Mouse (Mus musculus): ENCODE results near the gene Espn.
A peak's percentile ranks its signal among the peaks of the same experiment; 100 is the strongest.

Espn gene

DNA sequence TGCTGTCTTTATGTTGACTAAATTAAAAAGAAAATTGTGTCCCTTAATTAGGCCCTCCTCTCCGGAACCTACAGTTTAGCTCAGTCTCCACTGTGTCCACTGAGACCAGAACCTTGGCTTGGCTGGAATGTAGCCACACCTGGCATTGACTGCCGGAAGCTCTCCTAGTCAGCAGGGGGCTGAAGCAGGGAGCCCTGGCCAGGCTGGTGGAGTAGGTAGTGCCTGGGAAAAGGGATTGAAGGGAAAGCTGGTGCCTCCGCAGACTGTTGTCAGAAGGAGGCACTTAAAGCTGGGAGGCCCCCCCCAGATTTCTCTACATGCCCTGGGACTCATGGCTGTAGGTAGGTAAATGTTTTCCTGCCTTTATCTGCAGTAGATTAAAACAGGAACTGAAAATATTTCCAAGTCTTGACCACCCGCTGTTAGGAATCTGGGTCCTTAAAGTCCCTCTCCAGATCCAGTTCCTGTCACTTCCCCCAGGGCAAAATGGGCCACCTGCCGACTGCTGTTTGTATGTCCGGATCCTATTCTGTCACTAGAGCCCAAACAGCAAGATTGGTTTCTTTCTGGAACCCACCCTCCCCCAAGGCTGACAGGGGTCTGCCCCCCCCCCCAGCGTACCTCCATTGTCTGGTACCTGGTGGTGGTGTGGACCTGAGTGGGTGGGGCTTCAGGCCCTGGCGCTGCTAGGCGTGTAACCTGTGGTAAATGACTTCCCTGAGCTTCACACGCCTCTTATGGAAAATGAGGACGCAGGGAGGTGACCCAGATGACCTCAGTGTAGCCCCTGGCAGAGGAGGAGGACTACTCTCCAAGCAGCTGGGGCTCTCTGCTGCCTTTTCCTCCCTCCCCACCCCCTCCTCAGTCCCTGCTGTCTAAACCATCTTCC, 54.0 kb downstream of the Espn start:
- DNase-seq (ENCODE audit: low spot score): no peak

DNA sequence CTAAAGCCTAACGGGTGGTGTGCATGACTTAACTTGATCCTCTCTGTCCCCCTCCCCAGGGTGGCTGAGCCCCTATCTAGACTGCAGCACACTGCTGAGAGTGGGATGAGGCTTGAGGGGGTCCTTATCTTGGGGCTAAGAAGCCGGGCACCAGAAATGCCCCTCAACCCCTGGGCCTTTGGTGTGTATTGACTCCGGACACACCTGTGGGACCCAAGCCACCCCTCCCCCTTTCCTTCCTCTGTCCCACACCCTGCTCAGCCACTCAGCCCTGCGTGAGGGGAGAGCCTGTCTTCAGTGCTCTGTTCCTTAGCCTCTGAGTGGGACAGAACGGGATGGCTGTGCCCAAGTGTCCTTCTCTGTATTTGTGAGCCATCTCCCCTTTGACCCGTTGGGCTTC, 55.2 kb downstream of the Espn start:
- DNase-seq (ENCODE audit: low spot score): no peak

DNA sequence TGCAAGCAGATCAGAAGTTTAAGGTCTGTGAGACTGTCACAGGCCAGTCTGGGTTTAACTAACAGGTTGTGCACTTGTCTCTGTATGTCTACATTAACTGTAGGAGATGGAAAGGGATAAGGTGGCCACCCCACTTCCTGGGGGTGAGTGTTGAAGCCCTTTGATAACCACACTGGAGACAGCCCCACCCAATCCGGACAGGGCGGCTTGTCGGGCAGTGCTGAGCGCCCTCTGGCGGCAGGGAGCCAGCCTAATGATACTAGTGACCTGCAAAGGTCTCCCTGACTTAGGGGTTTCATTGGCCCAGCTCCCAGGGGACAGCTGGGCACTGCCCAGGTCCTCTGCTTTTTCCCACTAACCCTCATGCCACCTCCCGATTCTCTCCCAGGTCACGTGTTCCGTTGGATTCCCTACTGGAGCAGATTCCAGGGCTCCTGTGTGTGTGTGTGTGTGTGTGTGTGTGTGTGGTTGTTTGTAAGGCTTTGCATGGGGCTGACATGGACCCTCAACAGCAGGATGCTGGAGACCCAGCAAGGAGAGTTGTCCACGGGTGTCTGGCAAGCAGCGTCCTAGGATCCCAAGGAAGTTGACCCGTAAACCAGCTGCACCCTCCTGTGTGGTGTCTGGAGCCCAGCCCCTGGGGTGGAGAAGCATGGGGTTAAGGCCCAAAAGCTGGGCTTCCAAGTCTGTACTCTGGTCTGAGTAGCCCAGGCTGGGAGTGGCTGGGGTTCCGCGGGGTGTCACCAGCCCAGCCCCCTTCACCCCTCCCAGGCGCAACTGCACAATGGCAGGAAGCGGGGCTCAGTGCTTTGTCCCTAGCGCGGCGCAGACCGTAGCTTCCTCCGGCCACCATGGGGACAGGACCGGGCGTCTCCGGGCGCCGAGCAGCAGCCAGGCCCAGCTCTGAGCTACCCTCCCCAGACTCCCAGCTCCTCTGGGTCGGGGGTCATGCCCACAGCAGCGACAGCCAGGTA, 55.9 kb downstream of the Espn start:
- DNase-seq (ENCODE audit: low spot score): no peak

DNA sequence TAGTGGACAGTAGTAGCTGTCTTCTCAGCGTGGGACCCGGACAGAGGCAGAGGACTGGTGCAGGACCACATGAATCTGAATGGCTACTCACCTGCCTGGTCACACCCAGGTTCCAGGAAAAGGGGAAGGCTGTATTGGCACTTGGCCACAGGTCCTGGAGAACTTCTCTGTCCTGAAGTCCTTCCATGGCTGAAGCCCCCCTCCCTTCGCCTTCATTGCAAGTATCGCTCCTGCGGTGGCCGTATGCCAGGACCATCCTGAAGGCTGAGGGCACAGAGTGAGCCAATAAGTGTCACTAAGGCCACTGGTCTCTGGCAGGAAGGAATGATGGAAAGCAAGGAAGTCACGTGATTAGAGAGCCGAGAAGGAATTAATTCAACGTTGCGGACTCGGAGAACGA, 57.9 kb downstream of the Espn start:
- no peak for DNase-seq (ENCODE audit: low spot score)

DNA sequence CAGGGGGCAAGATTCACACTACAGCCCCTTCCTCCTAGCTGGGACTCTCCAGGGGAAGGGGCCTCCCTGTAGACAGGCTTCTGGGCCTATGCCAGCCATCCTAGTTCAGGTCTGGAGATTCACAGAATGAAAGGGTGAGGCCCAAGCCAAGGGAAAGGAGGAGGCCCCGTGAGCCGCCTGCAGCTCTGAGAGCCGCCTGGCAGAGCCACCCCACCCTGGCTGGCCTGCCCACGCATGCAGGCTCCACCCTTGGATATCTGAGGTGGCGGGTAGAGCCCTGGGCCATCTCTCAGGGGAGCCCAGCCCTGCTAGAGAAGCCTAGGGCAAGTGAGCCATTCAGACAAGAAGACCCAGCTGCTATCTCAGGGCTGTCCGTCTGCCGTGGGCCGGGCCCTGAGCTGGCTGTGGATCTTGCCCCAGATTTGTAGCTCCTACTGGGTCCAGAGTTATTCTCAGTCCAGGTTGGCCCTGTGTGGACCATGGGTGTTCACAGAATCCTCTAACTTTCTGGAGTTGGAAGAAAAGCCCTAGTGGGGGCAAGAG, 59.3 kb downstream of the Espn start:
- DNase-seq (ENCODE audit: low spot score): no peak

DNA sequence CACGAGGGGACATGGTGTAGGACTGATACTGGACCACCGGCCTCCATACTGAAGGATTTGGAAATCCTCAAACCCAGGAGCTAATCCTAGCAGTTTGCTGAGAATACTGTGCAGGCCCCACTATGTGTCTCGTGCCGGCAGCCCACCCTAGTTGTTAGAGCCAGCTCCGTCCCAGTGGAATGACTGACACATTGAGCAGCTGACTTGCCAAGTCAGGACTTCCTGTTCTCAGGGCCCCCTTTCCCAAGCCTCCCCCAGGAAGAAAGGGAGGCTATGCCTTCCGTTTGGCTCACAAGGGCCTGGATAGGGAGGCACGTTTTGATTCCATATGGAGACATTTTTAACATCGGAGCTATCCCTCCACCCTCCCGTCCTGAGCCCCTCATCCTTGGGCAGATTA, 62.0 kb downstream of the Espn start:
- no peak for DNase-seq (ENCODE audit: low spot score)

DNA sequence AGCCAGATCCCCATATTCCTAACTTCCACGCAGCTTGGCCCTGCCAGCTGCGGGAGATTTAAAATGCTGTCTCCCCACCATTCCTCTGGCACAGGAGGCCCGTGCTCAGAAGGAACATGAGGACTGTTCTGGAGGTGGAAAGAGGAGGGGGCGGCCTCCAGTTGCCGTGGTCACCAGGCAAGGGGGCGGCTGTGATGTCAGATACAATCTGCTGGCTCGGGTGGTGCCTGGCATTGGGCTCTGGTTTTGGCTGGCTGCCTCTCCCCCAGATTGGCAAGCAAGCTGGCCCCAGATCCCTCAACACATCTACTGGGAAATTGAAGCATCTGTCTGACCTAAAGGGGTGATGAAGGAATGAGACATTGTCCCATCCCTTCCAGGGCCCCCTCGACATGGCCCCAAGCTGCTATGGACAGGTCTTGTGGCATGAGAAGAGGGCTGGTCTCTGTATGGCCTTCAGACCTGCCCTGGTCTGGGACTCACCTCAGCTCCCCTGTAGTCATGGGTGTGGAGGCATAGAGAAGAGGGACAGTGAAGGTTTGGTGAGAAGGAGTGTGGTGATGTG, 63.5 kb downstream of the Espn start:
- peak; percentile 67 for DNase-seq (ENCODE audit: low spot score)

DNA sequence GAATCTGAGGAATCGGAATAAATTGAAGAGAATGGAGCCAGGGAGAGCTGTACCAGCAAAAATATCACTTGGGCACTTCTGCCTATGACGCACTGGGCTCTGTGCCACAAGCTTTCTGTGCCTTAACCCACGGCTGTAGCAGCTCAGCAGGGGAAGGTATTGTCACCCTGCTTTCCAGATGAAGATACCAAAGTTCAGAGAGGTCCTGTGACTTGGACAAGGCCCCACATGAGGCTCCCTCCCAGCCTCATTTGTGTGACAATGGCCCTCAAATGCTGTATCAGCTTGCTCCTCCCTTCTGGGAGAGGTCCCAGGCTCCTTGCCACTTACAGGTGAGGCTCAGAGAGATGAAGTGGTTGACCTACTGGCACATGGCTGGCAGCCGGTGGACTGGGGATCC, 64.0 kb downstream of the Espn start:
- DNase-seq (ENCODE audit: low spot score): no peak

DNA sequence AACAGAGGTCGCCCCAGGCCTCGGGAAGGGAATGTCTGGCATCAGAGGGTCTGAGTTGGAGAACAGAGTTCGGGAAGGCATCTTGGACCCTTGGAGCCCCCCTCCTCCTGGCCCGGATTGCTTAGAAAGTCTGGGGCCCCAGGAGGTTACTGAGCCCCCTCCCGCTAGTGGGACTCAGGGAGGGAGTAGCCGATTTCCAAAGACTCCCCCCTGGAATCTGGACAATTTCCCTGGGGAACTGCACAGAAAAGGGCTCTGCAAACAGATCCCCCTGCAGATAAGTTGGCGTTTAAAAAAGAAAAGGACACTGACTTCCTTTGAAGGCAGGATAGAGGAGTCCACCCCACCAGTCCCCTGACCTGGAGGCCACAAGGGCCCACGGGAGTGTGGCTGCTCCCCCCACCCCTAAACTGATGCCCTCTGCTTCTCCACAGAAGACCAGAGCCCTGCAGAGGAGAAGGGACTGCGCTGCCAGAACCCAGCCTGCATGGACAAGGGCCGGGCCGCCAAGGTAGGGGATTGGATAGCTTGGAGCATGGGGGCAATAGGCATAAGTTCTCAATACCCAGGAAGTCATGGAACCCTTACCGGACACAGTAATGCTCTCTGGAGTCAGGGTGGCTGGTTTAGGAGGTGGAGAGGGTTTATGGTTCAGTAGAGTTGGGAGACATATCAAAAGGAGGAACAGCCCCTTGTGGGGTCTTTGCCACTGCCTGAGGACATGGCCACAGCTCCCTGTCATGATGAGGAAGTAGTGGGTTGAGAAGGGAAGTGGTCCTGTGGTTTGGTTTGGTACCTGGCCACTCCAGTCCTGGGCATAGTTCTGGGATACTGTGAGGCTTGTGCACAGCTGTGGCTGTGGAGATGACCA, 64.7 kb downstream of the Espn start:
- no peak for DNase-seq (ENCODE audit: low spot score)

DNA sequence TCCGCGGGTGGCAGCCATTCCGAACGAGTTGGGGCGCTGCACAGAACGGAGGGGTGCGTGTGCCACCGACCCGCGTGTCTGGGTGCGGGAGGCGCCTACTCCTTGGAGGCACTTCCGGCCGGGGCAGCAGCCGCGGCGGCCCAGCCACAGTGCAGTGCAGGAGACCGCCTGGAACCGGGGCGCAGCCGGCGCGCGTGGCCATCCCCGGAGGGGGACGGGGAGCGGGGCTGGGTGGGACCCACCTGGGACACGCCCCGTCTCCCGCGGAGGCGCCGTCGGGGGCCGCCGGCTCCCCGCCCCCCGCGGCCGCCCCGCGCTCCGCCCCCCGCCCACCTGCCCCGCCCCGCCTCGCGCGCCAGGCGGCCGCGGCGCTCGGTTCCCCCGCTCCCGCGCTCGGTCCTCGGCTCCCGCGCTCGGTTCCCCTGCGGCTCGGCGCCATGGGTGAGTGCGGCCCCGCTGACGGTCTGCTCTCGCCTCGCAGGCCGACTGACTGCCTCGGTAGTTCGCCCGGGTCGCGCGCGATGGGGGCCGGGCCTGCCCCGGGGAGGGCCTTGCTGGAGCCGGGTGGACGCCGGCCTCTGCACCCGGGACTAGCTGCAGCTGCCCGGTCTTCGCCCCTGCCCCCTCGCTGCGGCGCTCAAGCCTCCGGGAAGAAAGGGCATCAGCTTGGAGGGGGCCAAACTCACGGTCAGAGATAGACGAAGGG, 65.5 kb downstream of the Espn start:
- no peak for DNase-seq (ENCODE audit: low spot score)

DNA sequence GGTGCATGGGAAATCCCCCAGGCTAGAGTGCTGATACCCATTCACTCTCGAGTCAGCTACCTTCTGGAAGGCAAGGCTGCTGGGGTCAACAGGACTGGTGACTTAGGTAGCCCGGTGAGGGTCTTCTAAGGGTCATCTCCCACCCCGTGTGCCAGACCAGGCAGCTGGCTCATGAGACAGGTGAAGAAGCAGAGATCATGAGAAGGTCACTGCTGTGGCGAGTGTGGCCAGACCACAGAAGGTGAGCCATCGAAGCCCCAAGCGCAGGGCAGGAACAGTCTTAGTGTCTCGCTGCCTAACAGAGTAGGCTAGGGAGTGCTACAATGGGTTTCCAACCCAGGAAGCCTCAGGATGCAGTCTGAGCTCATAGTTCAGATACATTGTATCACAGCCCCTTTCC, 67.6 kb downstream of the Espn start:
- DNase-seq (ENCODE audit: low spot score): no peak

DNA sequence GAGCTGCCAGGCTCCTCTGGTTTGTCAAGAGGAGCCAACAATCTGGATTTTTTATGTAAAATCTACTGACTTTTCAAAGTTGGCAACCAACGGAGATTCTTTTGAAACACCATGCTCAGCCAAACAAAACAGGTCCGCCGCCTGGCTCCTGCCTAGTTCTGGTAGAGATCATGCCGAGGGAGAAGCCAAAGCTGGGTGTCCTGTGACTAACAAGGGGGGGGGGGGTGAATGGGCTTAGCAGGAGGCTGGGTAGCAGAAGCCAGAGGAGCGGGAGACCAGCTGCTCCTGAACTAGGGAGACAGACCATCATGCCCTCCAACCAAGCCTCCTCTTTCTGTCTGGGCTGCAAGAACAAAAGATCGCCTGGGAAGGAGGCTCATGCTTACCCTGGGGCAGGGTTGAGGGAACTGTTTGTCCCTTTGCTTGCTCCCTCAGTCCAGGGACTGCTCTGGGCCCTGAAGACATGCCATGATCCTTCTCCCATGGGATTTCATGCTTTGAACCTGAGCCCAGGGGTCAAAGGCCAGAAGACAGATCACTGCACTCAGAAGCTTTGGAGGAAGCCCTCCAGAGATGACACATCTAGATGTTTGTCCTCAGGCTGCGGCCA, 68.5 kb downstream of the Espn start:
- DNase-seq (ENCODE audit: low spot score): no peak

DNA sequence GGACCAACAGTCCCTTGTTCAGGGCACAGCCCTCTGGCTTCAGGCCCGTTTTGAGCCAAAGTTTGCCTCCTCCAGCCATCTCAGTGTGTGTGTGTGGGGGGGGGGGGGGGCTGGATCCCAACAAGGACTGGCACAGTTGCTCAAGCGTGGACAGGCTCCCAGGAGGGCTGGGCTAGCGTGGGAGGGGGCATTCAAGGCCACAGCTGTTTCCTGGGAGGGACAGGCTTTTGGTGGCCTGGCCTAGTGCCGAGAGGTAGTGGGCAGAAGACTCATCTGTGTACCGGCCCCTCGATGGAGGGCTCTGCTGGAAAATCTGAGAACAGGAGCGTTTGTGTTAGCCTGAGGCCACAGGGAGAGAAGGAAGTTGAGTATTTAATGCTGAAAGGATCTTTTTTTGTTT, 72.2 kb downstream of the Espn start:
- DNase-seq (ENCODE audit: low spot score): no peak

DNA sequence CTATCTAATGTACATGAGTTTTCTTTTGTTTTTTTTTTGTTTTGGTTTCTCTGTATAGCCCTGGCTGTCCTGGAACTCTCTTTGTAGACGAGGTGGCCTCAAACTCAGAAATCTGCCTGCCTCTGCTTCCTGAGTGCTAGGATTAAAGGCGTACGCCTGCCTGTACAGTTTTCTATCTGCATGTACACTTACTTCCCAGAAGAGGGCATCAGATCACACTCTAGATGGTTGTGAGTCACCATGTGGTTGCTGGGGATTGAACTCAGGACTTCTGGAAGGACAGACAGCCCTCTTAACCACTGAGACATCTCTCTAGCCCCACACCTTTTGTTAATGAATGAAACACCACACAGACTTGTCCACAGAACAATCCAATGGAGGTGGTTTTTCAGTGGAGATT, 72.9 kb downstream of the Espn start:
- DNase-seq (ENCODE audit: low spot score): no peak

DNA sequence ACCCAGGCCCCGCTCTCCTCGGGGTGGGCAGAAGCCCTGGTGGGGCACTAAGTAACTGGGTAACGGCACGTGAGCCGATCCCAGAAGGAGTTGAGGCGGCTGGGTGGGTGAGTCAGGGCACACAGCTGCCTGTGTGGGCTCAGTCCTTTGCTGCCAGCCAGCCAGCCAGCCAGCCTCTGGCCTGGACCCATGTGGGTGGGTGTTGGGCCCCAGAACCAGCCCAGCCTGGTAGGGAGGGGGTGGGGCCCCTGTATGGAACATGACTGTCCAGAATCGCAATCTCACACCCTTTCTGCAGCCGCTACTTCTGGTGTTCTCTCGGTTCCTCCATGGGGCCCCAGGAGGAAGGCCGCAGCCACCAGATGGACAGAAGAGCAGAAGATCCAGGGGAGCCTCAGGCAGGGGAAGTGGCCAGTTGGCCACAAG, 74.1 kb downstream of the Espn start:
- no peak for DNase-seq (ENCODE audit: low spot score)

DNA sequence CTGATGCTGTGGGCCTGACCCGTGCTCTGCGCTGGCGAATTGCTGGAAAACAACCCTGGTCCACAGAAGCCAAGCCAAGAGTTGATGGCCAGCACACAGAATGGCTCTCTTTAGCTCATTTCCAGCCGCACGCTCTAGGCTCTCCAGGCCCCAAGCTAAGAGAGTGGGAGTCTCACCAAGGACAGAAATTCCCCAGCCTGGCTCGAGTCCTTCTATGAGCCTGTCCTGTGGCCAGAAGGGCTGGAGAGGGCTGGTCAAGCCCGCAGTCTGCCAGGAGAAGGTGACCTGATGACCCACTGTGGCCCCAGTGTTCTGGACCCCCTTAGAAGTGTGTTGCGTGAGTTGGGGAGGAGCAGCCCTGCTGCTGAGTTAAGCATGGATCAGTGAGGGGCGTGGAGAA, 75.0 kb downstream of the Espn start:
- no peak for DNase-seq (ENCODE audit: low spot score)

DNA sequence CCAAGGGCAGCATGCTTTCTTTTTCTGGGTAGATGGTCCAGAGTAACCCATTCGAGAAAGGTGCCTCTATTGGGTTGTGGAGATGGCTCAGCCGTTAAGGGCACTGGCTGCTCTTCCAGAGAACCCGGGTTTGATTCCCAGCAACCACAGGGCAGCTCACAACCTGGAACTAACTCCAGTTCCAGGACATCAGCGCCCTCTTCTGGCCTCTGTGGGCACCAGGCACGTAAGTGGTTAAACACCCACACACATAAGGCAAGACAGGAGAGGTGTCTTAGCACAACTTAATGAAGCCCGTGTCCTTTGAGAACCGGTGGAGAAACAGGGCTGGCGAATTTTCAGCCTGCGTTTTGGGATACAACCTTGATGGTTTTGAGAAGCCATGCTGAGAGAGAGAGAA, 77.6 kb downstream of the Espn start:
- no peak for DNase-seq (ENCODE audit: low spot score)

DNA sequence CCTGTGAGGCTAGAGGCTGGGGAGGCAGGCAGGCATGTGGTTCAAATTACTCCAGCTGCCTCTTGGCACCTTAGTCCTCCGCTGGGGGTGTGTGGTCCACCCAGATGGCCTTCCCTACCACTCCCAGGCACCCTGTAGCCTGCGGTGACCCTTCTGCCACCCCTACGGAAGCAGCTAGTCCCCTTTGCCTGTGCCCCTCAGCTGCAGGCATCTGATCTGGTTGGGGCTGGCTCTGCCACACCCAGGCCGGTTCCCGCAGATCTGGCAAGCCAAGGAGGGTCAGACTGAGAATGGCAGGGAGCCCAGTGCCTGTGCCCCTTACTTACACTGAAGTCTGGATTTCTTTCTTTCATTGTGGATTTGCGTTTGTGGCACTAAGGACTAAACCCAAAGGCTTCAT, 78.5 kb downstream of the Espn start:
- DNase-seq (ENCODE audit: low spot score): no peak

DNA sequence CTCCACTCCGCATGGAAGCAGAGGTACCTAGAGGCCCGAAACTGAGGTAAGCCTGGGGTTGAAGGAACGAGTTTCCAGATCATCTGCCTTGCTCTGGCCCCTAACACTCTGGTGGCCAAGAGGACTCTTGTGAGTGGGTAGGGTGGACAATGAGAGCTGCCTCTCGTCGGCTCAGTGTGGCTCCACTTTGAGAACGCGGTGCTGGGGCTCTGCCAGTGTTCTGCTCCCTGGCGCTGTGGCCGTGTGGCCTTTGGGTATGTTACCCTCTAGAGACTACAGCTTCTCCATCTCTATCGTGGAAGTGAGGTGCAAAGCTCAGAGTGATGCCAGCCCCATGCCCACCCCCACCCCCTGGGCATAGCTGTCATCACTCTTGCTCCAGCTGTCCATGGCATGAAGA, 79.5 kb downstream of the Espn start:
- DNase-seq (ENCODE audit: low spot score): no peak

DNA sequence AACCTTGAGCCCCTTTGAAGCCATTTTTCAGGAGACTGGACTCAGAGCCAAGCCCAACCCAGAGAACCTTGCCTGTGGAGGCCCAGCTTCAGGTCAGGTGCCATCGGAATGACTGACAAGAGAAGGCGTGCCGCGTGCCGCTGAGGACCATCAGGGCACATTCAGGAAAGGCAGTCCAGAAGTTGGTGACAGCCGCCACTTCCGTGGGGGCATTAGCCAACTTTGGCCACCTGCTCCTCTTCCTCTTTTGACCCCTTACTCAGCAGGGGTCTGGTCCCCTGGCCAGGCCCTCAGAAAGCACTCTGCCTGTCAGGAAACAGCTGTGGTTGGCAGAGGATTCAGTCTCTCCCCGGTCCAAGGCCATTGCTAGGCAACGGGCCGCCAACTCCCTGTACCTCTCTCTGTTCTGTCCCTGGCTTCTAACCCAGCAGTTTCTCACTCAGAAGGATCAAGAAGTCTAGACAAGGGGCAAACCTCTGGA, 80.0 kb downstream of the Espn start, which contains the start of gene Plekhg5:
Gene Plekhg5, plus strand, starts transcription at position 378 of the 481 bp plus-strand sequence.
- DNase-seq (ENCODE audit: low spot score): no peak
